Mouse (Mus musculus) limb, embryonic 14.5 days (tissue): Measurements from ENCODE around the gene Trpv2. TPM values are rescaled to one million over a fixed set of nuclear protein-coding genes. Genes with fewer than 3 reads are reported as not detected.

Experiments
- ATAC-seq: fragments of 200-750 bp; cut with Nextera tagmentation; 2 replicates; pipeline ENCODE4 v1.8.0; 2017; ENCODE audit warnings: low read depth, moderate number of reproducible peaks, moderate TSS enrichment; ENCODE audit not compliant: low FRiP score
- DNase-seq: peaks from one replicate; pipeline ENCODE4 v3.0.0-alpha.2; 2015; ENCODE audit warnings: low spot score
- H3K27ac ChIP-seq: fragments of 300-500 bp; sonication (generic); replicated peaks from 2 replicates; pipeline ENCODE4 v1.5.1; 2014; ENCODE audit warnings: low read depth, mild to moderate bottlenecking, low read length, moderate library complexity, mixed read lengths
- H3K27me3 ChIP-seq: fragments of 300-500 bp; sonication (generic); 2 replicates; pipeline ENCODE4 v1.6.1; 2014; ENCODE audit warnings: low read length, mixed read lengths; ENCODE audit not compliant: control insufficient read depth, insufficient read depth
- H3K36me3 ChIP-seq: fragments of 300-500 bp; sonication (generic); 2 replicates; pipeline ENCODE4 v1.6.1; 2014; ENCODE audit warnings: mild to moderate bottlenecking, low read length, moderate library complexity, mixed read lengths; ENCODE audit not compliant: control insufficient read depth, insufficient read depth
- H3K4me1 ChIP-seq: fragments of 300-500 bp; sonication (generic); 2 replicates; pipeline ENCODE4 v1.6.1; 2014; ENCODE audit warnings: antibody characterized with exemption, low read length, mixed read lengths; ENCODE audit not compliant: control insufficient read depth, insufficient read depth
- H3K4me2 ChIP-seq: fragments of 300-500 bp; sonication (generic); replicated peaks from 2 replicates; pipeline ENCODE4 v1.6.1; 2014; ENCODE audit warnings: low read depth, mild to moderate bottlenecking, low read length, moderate library complexity; ENCODE audit not compliant: severe bottlenecking
- H3K4me3 ChIP-seq: fragments of 300-500 bp; sonication (generic); replicated peaks from 2 replicates; pipeline ENCODE4 v1.5.1; 2014; ENCODE audit warnings: low read length
- H3K9ac ChIP-seq: fragments of 300-500 bp; sonication (generic); 2 replicates; pipeline ENCODE4 v1.6.1; 2014; ENCODE audit warnings: mild to moderate bottlenecking, low read depth, low read length, moderate library complexity; ENCODE audit not compliant: severe bottlenecking
- H3K9me3 ChIP-seq: fragments of 300-500 bp; sonication (generic); 2 replicates; pipeline ENCODE4 v1.6.1; 2016; ENCODE audit warnings: low read length; ENCODE audit not compliant: control insufficient read depth
- POLR2A ChIP-seq: fragments of 200-500 bp; IDR thresholded peaks from 2 replicates; pipeline ENCODE4 v1.8.0; 2012; ENCODE audit warnings: inconsistent platforms, mild to moderate bottlenecking, moderate library complexity, borderline replicate concordance; ENCODE audit not compliant: insufficient read depth, insufficient read length; ENCODE audit errors: extremely low read depth
- WGBS: fragments of 180-500 bp; shearing (Covaris S2); extraction: QIAGEN DNeasy Blood & Tissue Kit; methylation state at CpG from one replicate; pipeline ENCODE4 v1.1.7; 2014; 5-methylcytosine and 5-hydroxymethylcytosine counted together
- polyA plus RNA-seq, 2 experiments: library from polyadenylated mRNA; depleted of rRNA in 1 of 2; stranded (reverse) in 1 of 2; unstranded in 1 of 2; fragments of >200 nt; fragmentation: Nextera tagmentation in 1 of 2; extraction: Ambion mirVana in 1 of 2; gene quantifications; 2 replicates each; pipeline versions ENCODE4 v1.2.1 to v1.2.3; 2012 to 2014

The Trpv2 gene
- polyA plus RNA-seq, 2 experiments, result 2.7 to 2.9 TPM

GRCm38 (mm10) chr11:62539089-62539890 lies 35.0 kb upstream of the Trpv2 start, which contains the start of gene Cenpv:
TSS of gene Cenpv (minus strand) at chr11:62539261.
- 6% methylated on average over 40 of the region's 57 CpGs for WGBS
- DNase-seq, result peak; percentile 54
- ATAC-seq, result peak; percentile 56
- Histone ChIP-seq H3K4me2 (peak within 1 kb of the TSS; percentile 95), H3K27ac (peak within 1 kb of the TSS; percentile 52; the same call in 1 of the 2 replicates), H3K4me1 (no peaks in the 10 kb centered on the region), H3K9ac (peak within 1 kb of the TSS; percentile 89), H3K36me3 (no peaks in the 10 kb centered on the region), H3K27me3 (0 out of 2 replicates have a peak, but pooled peaks cover 7% of the 10 kb centered on the region), H3K4me3 (peak within 1 kb of the TSS; percentile 75), H3K9me3 (no peaks in the 10 kb centered on the region)
- no peak for TF ChIP-seq POLR2A

GRCm38 (mm10) chr11:62540167-62540566 lies 34.1 kb upstream of the Trpv2 start:
- ATAC-seq, result no peak
- H3K27me3 ChIP-seq, result 0 out of 2 replicates have a peak, but pooled peaks cover 7% of the 10 kb centered on the region
- WGBS, result 84% methylated on average over 7 of the region's 7 CpGs
- H3K9ac ChIP-seq, result no peak overlapping the region
- DNase-seq, result no peak
- H3K4me3 ChIP-seq, result no peak overlapping the region
- no peaks in the 10 kb centered on the region for H3K9me3 ChIP-seq
- H3K36me3 ChIP-seq, result no peaks in the 10 kb centered on the region
- H3K4me2 ChIP-seq, result no peak overlapping the region
- no peak overlapping the region for H3K27ac ChIP-seq
- TF ChIP-seq POLR2A, result no peak
- H3K4me1 ChIP-seq, result no peaks in the 10 kb centered on the region

GRCm38 (mm10) chr11:62540969-62541368 lies 33.3 kb upstream of the Trpv2 start:
- Histone ChIP-seq H3K4me3 (no peak overlapping the region), H3K4me1 (no peaks in the 10 kb centered on the region)

DNA sequence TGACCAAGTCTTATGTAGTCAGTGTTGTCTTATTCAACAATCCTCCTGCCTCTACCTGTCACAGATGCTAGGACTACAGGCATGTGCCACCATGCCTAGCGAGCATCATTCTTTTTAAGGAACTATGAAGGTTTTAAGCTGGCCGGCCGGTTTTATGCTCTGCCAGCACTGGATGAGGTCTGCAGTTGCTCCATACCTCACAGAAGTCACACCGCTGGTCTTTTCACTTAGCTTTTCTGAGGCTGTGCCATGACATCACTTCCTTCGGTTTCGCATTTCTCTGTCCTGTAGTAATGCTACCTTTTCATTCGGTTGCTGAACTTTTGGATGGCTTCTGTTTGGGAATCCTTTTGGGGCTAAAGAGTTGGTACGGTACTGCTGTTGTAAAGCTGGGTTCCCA lies 32.7 kb upstream of the Trpv2 start:
- no peak overlapping the region for H3K9ac ChIP-seq
- no peak overlapping the region for H3K4me3 ChIP-seq
- H3K4me1 ChIP-seq, result no peaks in the 10 kb centered on the region
- 0 out of 2 replicates have a peak, but pooled peaks cover 7% of the 10 kb centered on the region for H3K27me3 ChIP-seq
- H3K9me3 ChIP-seq, result no peaks in the 10 kb centered on the region
- TF ChIP-seq POLR2A, result no peak
- no peaks in the 10 kb centered on the region for H3K36me3 ChIP-seq
- 57% methylated on average over 8 of the region's 8 CpGs for whole genome bisulfite sequencing
- no peak overlapping the region for H3K4me2 ChIP-seq
- ATAC-seq (no peak), DNase-seq (no peak)
- no peak overlapping the region for H3K27ac ChIP-seq

More at GRCm38 (mm10) chr11:62540969-62541368, 33.3 kb upstream of the Trpv2 start:
- WGBS, result 70% methylated on average over 2 of the region's 2 CpGs
- Histone ChIP-seq H3K4me2 (no peak overlapping the region), H3K27me3 (0 out of 2 replicates have a peak, but pooled peaks cover 7% of the 10 kb centered on the region), H3K27ac (no peak overlapping the region), H3K9ac (no peak overlapping the region), H3K9me3 (no peaks in the 10 kb centered on the region), H3K36me3 (no peaks in the 10 kb centered on the region)
- DNase-seq (no peak), ATAC-seq (no peak)
- TF ChIP-seq POLR2A, result no peak

DNA sequence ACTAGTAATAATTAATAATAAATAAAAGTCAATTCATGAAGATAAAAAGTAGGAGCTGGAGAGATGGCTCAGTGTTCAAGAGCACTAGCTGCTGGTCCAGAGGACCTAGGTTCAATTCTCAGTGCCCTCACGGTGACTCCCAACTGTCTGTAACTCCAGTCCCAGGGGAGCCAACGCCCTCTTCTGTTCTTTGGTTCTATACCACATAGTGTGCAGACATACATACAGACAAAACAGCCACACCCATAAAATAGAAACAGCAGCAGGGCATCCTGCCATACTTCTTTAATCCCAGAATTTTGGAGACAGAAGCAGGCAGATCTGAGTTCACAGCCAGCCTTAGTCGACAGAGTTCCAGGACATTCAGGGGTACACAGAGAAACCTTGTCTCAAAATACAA lies 30.3 kb upstream of the Trpv2 start:
- H3K4me3 ChIP-seq, result no peak overlapping the region
- WGBS, result 86% methylated on average over 3 of the region's 3 CpGs

More for the DNA sequence above, 30.3 kb upstream of the Trpv2 start:
- DNase-seq, result no peak
- no peak for TF ChIP-seq POLR2A
- Histone ChIP-seq H3K36me3 (no peaks in the 10 kb centered on the region), H3K4me1 (no peaks in the 10 kb centered on the region), H3K27me3 (0 out of 2 replicates have a peak, but pooled peaks cover 7% of the 10 kb centered on the region), H3K27ac (no peak overlapping the region), H3K4me2 (no peak overlapping the region), H3K9me3 (no peaks in the 10 kb centered on the region), H3K9ac (no peak overlapping the region)
- no peak for ATAC-seq
